In the genomic region with DNA sequence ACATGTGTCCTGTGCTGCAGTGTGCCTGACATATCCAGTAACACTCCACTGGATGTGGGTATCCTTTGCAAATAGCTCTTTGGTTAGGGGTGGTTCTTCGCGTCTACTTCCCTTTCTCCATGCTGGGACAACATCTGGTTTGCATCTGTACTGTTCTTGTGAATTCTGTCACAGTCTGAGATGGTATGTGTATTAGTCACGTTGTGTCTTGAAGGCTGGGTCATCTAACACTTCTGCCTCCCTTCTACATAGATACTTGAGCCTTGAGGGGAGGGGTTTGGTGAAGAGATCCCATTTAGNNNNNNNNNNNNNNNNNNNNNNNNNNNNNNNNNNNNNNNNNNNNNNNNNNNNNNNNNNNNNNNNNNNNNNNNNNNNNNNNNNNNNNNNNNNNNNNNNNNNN, we compare ENCODE assay signal across 27 mouse cellular contexts.
DNase-seq lines count a peak whose midpoint lies in the region; ATAC-seq and TF ChIP-seq lines count a peak whose summit lies in the region.
"Had no signal": no experiment of that assay in that cellular context is flagged by ENCODE, and none has a peak within 500 bp of the region (broad histone marks: within the 10 kb centered on the region; RNA-seq: fewer than 3 reads in every experiment).

No protein-coding gene starts in this region.

- no peak for TF ChIP-seq POLR2A in limb, embryonic 14.5 days (IDR thresholded peaks at IDR 0.05; ENCODE audit: borderline replicate concordance, extremely low read depth, insufficient read depth, insufficient read length)

- peak; percentile 94 for ATAC-seq in lung, embryonic 14.5 days (ENCODE audit: insufficient read depth)
- ATAC-seq in limb, embryonic 14.5 days (ENCODE audit: low FRiP score, low read depth): peak; percentile 34; the same call in 1 of the 2 replicates
- ATAC-seq in hindbrain, embryonic 13.5 days (ENCODE audit: low FRiP score): no peak
- ATAC-seq: forebrain, embryonic 15.5 days; inflammation-experienced regulatory T-cells, adult 6 months had no signal

- H3K4me1 ChIP-seq in lung, embryonic 14.5 days (ENCODE audit: insufficient read depth): no peaks in the 10 kb centered on the region
- no peaks in the 10 kb centered on the region for H3K4me1 ChIP-seq in limb, embryonic 14.5 days (ENCODE audit: control insufficient read depth, insufficient read depth, low read length)
- peaks cover 5% of the 10 kb centered on the region for H3K4me1 ChIP-seq in hindbrain, embryonic 13.5 days (replicated peaks)
- H3K4me1 ChIP-seq: forebrain, embryonic 10.5 days; forebrain, embryonic 15.5 days; heart, embryonic 13.5 days; hindbrain, embryonic 15.5 days; midbrain, embryonic 12.5 days had no signal

- no peak overlapping the region for H3K9ac ChIP-seq in lung, embryonic 14.5 days
- H3K9ac ChIP-seq in limb, embryonic 14.5 days (ENCODE audit: low read depth, low read length, severe bottlenecking): no peak overlapping the region
- no peak overlapping the region for H3K9ac ChIP-seq in hindbrain, embryonic 13.5 days
- H3K9ac ChIP-seq: embryonic facial prominence, embryonic 12.5 days; forebrain, embryonic 15.5 days; heart, embryonic 13.5 days; hindbrain, embryonic 15.5 days; liver, embryonic 14.5 days; midbrain, embryonic 12.5 days had no signal

- no peaks in the 10 kb centered on the region for H3K27me3 ChIP-seq in lung, embryonic 14.5 days (ENCODE audit: insufficient read depth, low read length)
- no peaks in the 10 kb centered on the region for H3K27me3 ChIP-seq in limb, embryonic 14.5 days (ENCODE audit: control insufficient read depth, insufficient read depth, low read length)
- H3K27me3 ChIP-seq in hindbrain, embryonic 13.5 days: no peaks in the 10 kb centered on the region
- H3K27me3 ChIP-seq: embryonic facial prominence, embryonic 12.5 days; forebrain, embryonic 15.5 days; heart, embryonic 13.5 days; hindbrain, embryonic 15.5 days; midbrain, embryonic 12.5 days had no signal

- no peak for TF ChIP-seq CTCF in lung, embryonic 14.5 days (IDR thresholded peaks at IDR 0.05; ENCODE audit: low read depth)

- H3K36me3 ChIP-seq in lung, embryonic 14.5 days (ENCODE audit: insufficient read depth): no peaks in the 10 kb centered on the region
- no peaks in the 10 kb centered on the region for H3K36me3 ChIP-seq in limb, embryonic 14.5 days (ENCODE audit: control insufficient read depth, insufficient read depth, low read length)
- H3K36me3 ChIP-seq in hindbrain, embryonic 13.5 days: no peaks in the 10 kb centered on the region
- H3K36me3 ChIP-seq: embryonic facial prominence, embryonic 12.5 days; forebrain, embryonic 10.5 days; forebrain, embryonic 15.5 days; heart, embryonic 13.5 days; hindbrain, embryonic 15.5 days; midbrain, embryonic 12.5 days had no signal

- no peak overlapping the region for H3K4me3 ChIP-seq in lung, embryonic 14.5 days (ENCODE audit: low read depth, low read length)
- no peak overlapping the region for H3K4me3 ChIP-seq in limb, embryonic 14.5 days (replicated peaks; ENCODE audit: low read length)
- no peak overlapping the region for H3K4me3 ChIP-seq in hindbrain, embryonic 13.5 days
- H3K4me3 ChIP-seq: embryonic facial prominence, embryonic 12.5 days; forebrain, embryonic 10.5 days; forebrain, embryonic 15.5 days; heart, embryonic 13.5 days; hindbrain, embryonic 15.5 days; left cerebral cortex, adult 2 months; midbrain, embryonic 12.5 days had no signal

- no peak overlapping the region for H3K27ac ChIP-seq in lung, embryonic 14.5 days (ENCODE audit: low read depth)
- no peak overlapping the region for H3K27ac ChIP-seq in limb, embryonic 14.5 days (replicated peaks; ENCODE audit: low read depth, low read length)
- H3K27ac ChIP-seq in hindbrain, embryonic 13.5 days: no peak overlapping the region
- H3K27ac ChIP-seq: embryonic facial prominence, embryonic 12.5 days; forebrain, embryonic 10.5 days; forebrain, embryonic 15.5 days; heart, embryonic 13.5 days; hindbrain, embryonic 15.5 days; left cerebral cortex, adult 2 months; liver, embryonic 14.5 days; midbrain, embryonic 12.5 days had no signal

- no peaks in the 10 kb centered on the region for H3K9me3 ChIP-seq in lung, embryonic 14.5 days (ENCODE audit: low read depth, low read length)
- no peaks in the 10 kb centered on the region for H3K9me3 ChIP-seq in limb, embryonic 14.5 days (ENCODE audit: control insufficient read depth, low read length)
- H3K9me3 ChIP-seq in hindbrain, embryonic 13.5 days: no peaks in the 10 kb centered on the region
- H3K9me3 ChIP-seq: embryonic facial prominence, embryonic 12.5 days; forebrain, embryonic 10.5 days; forebrain, embryonic 15.5 days; heart, embryonic 13.5 days; hindbrain, embryonic 15.5 days; midbrain, embryonic 12.5 days had no signal

- DNase-seq in lung, embryonic 14.5 days: peak; percentile 66
- no peak for DNase-seq in lung, postnatal 25 days (ENCODE audit: low spot score)
- DNase-seq in 3T3-L1 (ENCODE audit: low read depth, low spot score) (peak; percentile 44), ZHBTc4 (ENCODE audit: low read depth, low spot score) (peak; percentile 32)
- peak; percentile 38 for DNase-seq in limb, embryonic 14.5 days (ENCODE audit: low spot score)
- DNase-seq in left cerebral cortex, postnatal 14 days (ENCODE audit: low spot score in 2 of 2): no peak
- DNase-seq: adrenal gland, postnatal 10 days; B cell, adult 2 months; cerebellum, adult 8-10 months; cerebellum, postnatal 36 days; gastrocnemius, postnatal 10 days; heart, postnatal 10 days; kidney, adult 11 months; kidney, postnatal 25 days; liver; lung, postnatal 36 days; thymus, postnatal 14 days had no signal

- intact Hi-C loops in left cerebral cortex, postnatal 14 days (cut with DNase I): no loop called here

- no peak overlapping the region for H3K4me2 ChIP-seq in lung, embryonic 14.5 days
- no peak overlapping the region for H3K4me2 ChIP-seq in limb, embryonic 14.5 days (replicated peaks; ENCODE audit: low read depth, low read length, severe bottlenecking)
- H3K4me2 ChIP-seq in hindbrain, embryonic 13.5 days: no peak overlapping the region
- H3K4me2 ChIP-seq: embryonic facial prominence, embryonic 12.5 days; forebrain, embryonic 15.5 days; heart, embryonic 13.5 days; hindbrain, embryonic 15.5 days; midbrain, embryonic 12.5 days had no signal

- WGBS in lung, embryonic 14.5 days: 40% methylated on average over 3 of the region's 3 CpGs
- 32% methylated on average over 3 of the region's 3 CpGs for WGBS in limb, embryonic 14.5 days
- WGBS in hindbrain, embryonic 13.5 days: 79% methylated on average over 3 of the region's 3 CpGs

Comparison
In these comparisons a context has a peak if more than half of its experiments do, and no peak if none do; other contexts are left out.
1. DNase-seq: peak in lung, embryonic 14.5 days (single experiment), 3T3-L1 (single experiment), ZHBTc4 (single experiment) and limb, embryonic 14.5 days (single experiment); none in lung, postnatal 25 days (single experiment) and left cerebral cortex, postnatal 14 days (0 of 2).